Mouse (Mus musculus) lung, postnatal 14 days (tissue): ENCODE measurements at regions not wholly inside any gene's neighbourhood (a gene's known extent, or its start where the extent isn't known, plus 50 kb on each side); places are given as distances from the start of the nearest gene placed in this dataset.

Experiments used
- DNase-seq: peaks from one replicate; pipeline ENCODE4 v3.0.0; 2021

GRCm38 (mm10) chr1:151123964-151124363 lies 58.4 kb upstream of the Gm47985 start:
- no peak for DNase-seq

DNA sequence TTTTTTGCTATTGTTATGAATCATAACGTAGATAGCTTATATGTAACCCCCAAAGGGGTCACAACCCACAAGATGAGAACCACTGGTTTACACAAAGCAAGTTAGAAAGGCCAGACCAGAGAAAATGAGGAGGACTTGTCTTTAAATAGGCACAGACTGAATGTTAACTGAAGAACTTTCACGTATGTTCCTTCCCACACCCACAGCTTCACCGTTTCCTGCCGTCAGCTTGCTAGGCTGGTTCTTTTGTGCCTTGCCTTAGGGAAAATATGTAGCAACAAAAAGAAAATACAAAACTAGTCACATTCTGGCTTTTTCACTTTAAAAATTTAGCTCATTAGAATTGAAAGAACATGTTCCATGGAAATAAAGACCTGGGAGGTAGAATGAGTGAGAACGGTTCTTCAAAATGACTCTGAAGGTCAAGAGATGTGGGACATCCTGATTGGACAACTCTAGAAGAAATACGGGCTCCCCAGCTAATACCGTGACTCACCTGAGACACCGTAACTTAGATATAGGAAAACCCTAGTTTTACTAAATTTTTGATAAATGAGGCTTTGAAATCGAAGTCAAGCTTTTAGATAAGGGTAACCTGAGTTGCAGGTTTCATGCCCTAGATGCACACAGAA lies 57.2 kb upstream of the Gm47985 start:
- no peak for DNase-seq

GRCm38 (mm10) chr1:151125764-151126485 lies 56.4 kb upstream of the Gm47985 start:
- DNase-seq, result no peak

- no peak for DNase-seq
Observed at GRCm38 (mm10) chr1:151126756-151127155, 55.6 kb upstream of the Gm47985 start.

DNA sequence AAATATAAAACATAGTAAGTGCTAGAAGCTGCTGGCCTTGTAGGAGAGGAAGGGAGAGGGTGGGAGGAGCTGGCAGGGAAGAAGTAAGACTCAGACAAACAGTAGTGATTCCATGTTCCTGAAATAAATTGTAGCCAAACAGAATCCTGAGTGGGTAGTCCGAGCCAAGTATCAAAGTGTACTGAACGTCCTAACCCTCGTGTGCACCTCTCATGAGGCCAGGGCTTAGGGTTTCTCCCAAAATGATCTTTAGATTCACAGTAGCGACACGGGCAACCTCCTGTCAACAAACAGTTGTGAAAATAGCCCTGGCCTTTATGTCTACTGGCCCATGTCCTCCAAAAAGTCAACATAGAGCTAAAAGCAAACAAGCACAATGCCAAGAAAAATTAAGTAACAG lies 54.3 kb upstream of the Gm47985 start:
- DNase-seq, result no peak

GRCm38 (mm10) chr1:151128955-151129354 lies 53.4 kb upstream of the Gm47985 start:
- no peak for DNase-seq

DNA sequence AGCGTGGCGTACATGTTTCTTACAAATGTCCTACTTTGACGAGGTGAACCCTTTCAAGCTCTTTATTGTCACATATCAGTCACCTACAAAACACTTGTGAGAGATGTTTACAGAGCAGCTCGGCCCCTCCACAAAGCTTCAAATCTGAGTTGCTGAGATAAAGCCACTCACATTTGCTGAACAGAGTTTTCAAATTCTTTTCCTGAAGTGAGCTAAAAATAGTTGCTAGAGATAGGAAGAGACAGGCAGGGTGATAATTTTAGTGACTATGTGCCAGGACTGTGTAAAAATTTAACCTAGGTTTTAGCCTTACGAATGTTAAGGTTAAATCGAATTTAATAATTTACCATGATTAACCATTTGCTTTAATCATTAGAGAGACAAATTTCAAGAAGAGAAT lies 52.3 kb upstream of the Gm47985 start:
- no peak for DNase-seq

- no peak for DNase-seq
Observed at GRCm38 (mm10) chr1:151130845-151131626, 51.3 kb upstream of the Gm47985 start.

DNA sequence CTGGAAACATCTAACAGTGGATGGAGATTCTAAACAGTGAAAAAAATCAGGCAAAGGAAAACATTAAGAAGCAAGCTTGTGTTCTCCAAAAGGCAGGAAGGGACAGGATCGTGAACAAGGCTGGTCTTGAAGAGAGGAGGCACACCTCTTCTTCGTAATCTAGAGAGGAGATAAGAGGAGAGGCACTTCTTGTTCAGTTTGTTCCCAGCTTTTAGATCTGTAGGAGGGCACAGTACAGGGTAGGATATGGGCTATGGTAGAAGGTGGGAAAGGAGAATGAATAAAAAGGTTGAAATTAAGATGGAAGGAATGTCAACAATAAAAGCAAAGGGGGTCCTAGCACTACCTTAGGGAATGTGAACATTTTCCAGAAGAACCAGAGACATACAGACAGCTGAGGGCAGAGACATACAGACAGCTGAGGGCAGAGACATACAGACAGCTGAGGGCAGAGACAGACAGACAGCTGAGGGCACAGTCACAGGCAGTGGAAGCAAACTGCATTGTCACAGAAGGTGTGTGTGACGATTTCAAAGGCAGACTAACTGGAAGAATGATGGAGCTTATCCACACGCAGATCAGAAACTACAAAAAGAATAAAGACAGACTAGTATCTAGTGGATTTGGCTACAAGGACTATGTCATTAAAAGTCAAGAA lies 50.6 kb upstream of the Gm47985 start:
- no peak for DNase-seq
